8 mouse cellular contexts compared by ENCODE assay signal in the genomic region with DNA sequence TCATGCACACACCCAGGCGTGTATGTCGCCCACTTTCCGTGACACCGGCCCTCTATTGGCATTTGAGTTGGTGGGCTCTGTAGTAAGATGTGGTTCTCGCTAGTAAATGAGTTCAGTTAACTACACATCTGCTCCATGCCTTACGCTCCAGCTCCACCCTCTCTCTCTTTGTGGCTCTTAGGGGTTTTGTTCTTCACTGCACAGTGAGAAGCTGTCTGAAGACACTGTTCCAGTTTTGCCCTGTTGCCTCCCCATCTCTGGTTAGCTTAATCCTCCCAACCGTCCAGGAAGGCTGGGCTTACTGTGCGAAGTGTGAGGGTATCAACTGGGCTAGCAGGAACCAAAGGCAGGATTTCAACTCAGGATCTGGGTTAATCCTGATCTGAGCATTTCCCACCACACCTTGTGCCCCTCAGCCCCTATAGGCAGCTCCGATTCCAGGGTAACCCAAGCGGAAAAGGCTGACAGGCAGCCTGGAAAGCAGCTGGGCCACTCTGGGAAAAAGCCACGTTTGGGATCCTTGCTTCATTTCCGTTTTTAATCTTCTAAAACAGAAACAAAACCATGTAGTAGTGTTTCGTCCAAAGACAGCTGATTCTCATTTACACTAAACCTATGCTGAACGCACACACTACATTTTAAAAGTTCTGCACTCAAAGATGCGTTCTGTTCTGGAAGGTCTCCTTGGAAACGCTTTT. TPM values are rescaled to one million over a fixed set of nuclear protein-coding genes. Genes with fewer than 3 reads are reported as not detected.
DNase-seq lines count a peak whose midpoint lies in the region; ATAC-seq and TF ChIP-seq lines count a peak whose summit lies in the region.

No protein-coding gene starts in this region.

- ATAC-seq in forebrain, embryonic 12.5 days (ENCODE audit: low FRiP score), result 0 out of 2 replicates have a peak, but pooled peaks have one; percentile 12
- no peak for ATAC-seq in forebrain, postnatal 0 days
- ATAC-seq in lung, postnatal 0 days, result no peak
- ATAC-seq in hindbrain, embryonic 16.5 days, result no peak

- no peak overlapping the region for H3K9ac ChIP-seq in forebrain, embryonic 12.5 days
- no peak overlapping the region for H3K9ac ChIP-seq in forebrain, postnatal 0 days
- H3K9ac ChIP-seq in lung, postnatal 0 days (replicated peaks; ENCODE audit: low read depth), result no peak overlapping the region
- H3K9ac ChIP-seq in hindbrain, embryonic 16.5 days (ENCODE audit: low read depth, low read length), result no peak overlapping the region

- no peak for DNase-seq in forebrain, postnatal 0 days
- DNase-seq in lung, postnatal 0 days (ENCODE audit: low spot score), result peak; percentile 36
- no peak for DNase-seq in lung, postnatal 14 days
- DNase-seq in left cerebral cortex, adult 2 months (ENCODE audit: extremely low spot score in 1 of 2, low spot score in 2 of 2), result no peak
- DNase-seq in right cerebral cortex, postnatal 36 days (ENCODE audit: low spot score in 2 of 2), result no peak

- peak overlapping the region; percentile 39; the same call in 1 of the 2 replicates for H3K27ac ChIP-seq in forebrain, embryonic 12.5 days
- no peak overlapping the region for H3K27ac ChIP-seq in forebrain, postnatal 0 days (ENCODE audit: low read depth, low read length)
- no peak overlapping the region for H3K27ac ChIP-seq in lung, postnatal 0 days (ENCODE audit: low read length)
- 0 out of 2 replicates have a peak overlapping the region, but pooled peaks have one; percentile 33 for H3K27ac ChIP-seq in hindbrain, embryonic 16.5 days (ENCODE audit: low read depth, low read length)
- H3K27ac ChIP-seq in small intestine, adult 2 months (ENCODE audit: insufficient read depth, low read depth, low read length), result peak overlapping the region; percentile 21; the same call in 1 of the 2 replicates
- H3K27ac ChIP-seq in left cerebral cortex, adult 2 months, result no peak overlapping the region

- no peaks in the 10 kb centered on the region for H3K36me3 ChIP-seq in forebrain, embryonic 12.5 days (replicated peaks)
- H3K36me3 ChIP-seq in forebrain, postnatal 0 days (ENCODE audit: insufficient read depth), result no peaks in the 10 kb centered on the region
- H3K36me3 ChIP-seq in lung, postnatal 0 days (ENCODE audit: insufficient read depth, low read length), result no peaks in the 10 kb centered on the region
- H3K36me3 ChIP-seq in hindbrain, embryonic 16.5 days (ENCODE audit: control insufficient read depth, insufficient read depth, low read length), result no peaks in the 10 kb centered on the region
- no peaks in the 10 kb centered on the region for H3K36me3 ChIP-seq in small intestine, adult 2 months (ENCODE audit: control insufficient read depth, insufficient read depth, low read length)

- intact Hi-C loops in left cerebral cortex, adult 2 months (cut with DNase I), result no loop called here

- peaks cover 79% of the 10 kb centered on the region for H3K4me1 ChIP-seq in forebrain, embryonic 12.5 days
- 0 out of 2 replicates have a peak, but pooled peaks cover 7% of the 10 kb centered on the region for H3K4me1 ChIP-seq in forebrain, postnatal 0 days (ENCODE audit: insufficient read depth)
- no peaks in the 10 kb centered on the region for H3K4me1 ChIP-seq in lung, postnatal 0 days (ENCODE audit: insufficient read depth, low read depth, low read length)
- peaks cover 31% of the 10 kb centered on the region for H3K4me1 ChIP-seq in hindbrain, embryonic 16.5 days (ENCODE audit: control insufficient read depth, insufficient read depth, low read depth, low read length)
- H3K4me1 ChIP-seq in small intestine, adult 2 months (ENCODE audit: control insufficient read depth, insufficient read depth, insufficient read length, low read length), result peaks cover 5% of the 10 kb centered on the region

- no peak for TF ChIP-seq CTCF in forebrain, postnatal 0 days (IDR thresholded peaks at IDR 0.05; ENCODE audit: low read depth)
- no peak for TF ChIP-seq CTCF in lung, postnatal 0 days (IDR thresholded peaks at IDR 0.05)
- TF ChIP-seq CTCF in small intestine, adult 2 months (IDR thresholded peaks at IDR 0.05; ENCODE audit: extremely low read depth, insufficient read length, insufficient replicate concordance, low read depth, low read length), result no peak
- TF ChIP-seq CTCF in left cerebral cortex, adult 2 months (IDR thresholded peaks at IDR 0.05), result no peak

- no peak for TF ChIP-seq POLR2A in small intestine, adult 2 months (IDR thresholded peaks at IDR 0.05; ENCODE audit: low read depth, low read length)

- TF ChIP-seq EP300 in lung, postnatal 0 days (IDR thresholded peaks at IDR 0.05), result no peak

- no peaks in the 10 kb centered on the region for H3K9me3 ChIP-seq in forebrain, embryonic 12.5 days
- no peaks in the 10 kb centered on the region for H3K9me3 ChIP-seq in forebrain, postnatal 0 days (ENCODE audit: low read length)
- no peaks in the 10 kb centered on the region for H3K9me3 ChIP-seq in lung, postnatal 0 days (ENCODE audit: low read length)
- H3K9me3 ChIP-seq in hindbrain, embryonic 16.5 days (ENCODE audit: control insufficient read depth, low read length), result no peaks in the 10 kb centered on the region

- WGBS in forebrain, embryonic 12.5 days, result 46% methylated on average over 16 of the region's 16 CpGs
- WGBS in forebrain, postnatal 0 days, result 40% methylated on average over 16 of the region's 16 CpGs
- 77% methylated on average over 16 of the region's 16 CpGs for whole genome bisulfite sequencing in lung, postnatal 0 days
- WGBS in hindbrain, embryonic 16.5 days, result 50% methylated on average over 16 of the region's 16 CpGs
- 82% methylated on average over 16 of the region's 16 CpGs for WGBS in small intestine, adult 2 months

- H3K4me3 ChIP-seq in forebrain, embryonic 12.5 days (replicated peaks), result no peak overlapping the region
- no peak overlapping the region for H3K4me3 ChIP-seq in forebrain, postnatal 0 days (ENCODE audit: low read depth, low read length)
- H3K4me3 ChIP-seq in lung, postnatal 0 days (ENCODE audit: low read depth, low read length), result no peak overlapping the region
- H3K4me3 ChIP-seq in hindbrain, embryonic 16.5 days (ENCODE audit: low read length), result no peak overlapping the region
- H3K4me3 ChIP-seq in small intestine, adult 2 months (ENCODE audit: low read depth, low read length), result no peak overlapping the region
- no peak overlapping the region for H3K4me3 ChIP-seq in left cerebral cortex, adult 2 months

- no peak overlapping the region for H3K4me2 ChIP-seq in forebrain, embryonic 12.5 days
- no peak overlapping the region for H3K4me2 ChIP-seq in forebrain, postnatal 0 days (ENCODE audit: low read depth)
- no peak overlapping the region for H3K4me2 ChIP-seq in lung, postnatal 0 days (replicated peaks; ENCODE audit: low read depth, low read length)
- H3K4me2 ChIP-seq in hindbrain, embryonic 16.5 days (ENCODE audit: low read length), result no peak overlapping the region

- no peaks in the 10 kb centered on the region for H3K27me3 ChIP-seq in forebrain, embryonic 12.5 days
- H3K27me3 ChIP-seq in forebrain, postnatal 0 days (ENCODE audit: insufficient read depth, low read length), result no peaks in the 10 kb centered on the region
- no peaks in the 10 kb centered on the region for H3K27me3 ChIP-seq in lung, postnatal 0 days (replicated peaks; ENCODE audit: insufficient read depth, low read length)
- H3K27me3 ChIP-seq in hindbrain, embryonic 16.5 days (replicated peaks; ENCODE audit: control insufficient read depth, insufficient read depth, low read length), result no peaks in the 10 kb centered on the region
- no peaks in the 10 kb centered on the region for H3K27me3 ChIP-seq in small intestine, adult 2 months (ENCODE audit: control insufficient read depth, insufficient read depth, low read length)

RNA-seq across cellular contexts. Expression of gene Nxn, which starts 45.9 kb away (rescaled TPM):
- 48.4 and 58.6 TPM in 2 replicates for polyA plus RNA-seq in forebrain, embryonic 12.5 days (2016; fragmentation: Nextera tagmentation; extraction: Ambion mirVana)
- total RNA-seq in forebrain, postnatal 0 days (2014; rRNA removed), result 19.0 and 22.1 TPM in 2 replicates
- polyA plus RNA-seq in forebrain, postnatal 0 days (2015; fragmentation: Nextera tagmentation; extraction: Ambion mirVana), result 10.7 and 12.7 TPM in 2 replicates
- 11.7 and 11.9 TPM in 2 replicates for polyA plus RNA-seq in lung, postnatal 0 days (2015; fragmentation: Nextera tagmentation; extraction: Ambion mirVana)
- polyA plus RNA-seq in hindbrain, embryonic 16.5 days (2015; fragmentation: Nextera tagmentation; extraction: Ambion mirVana), result 22.2 and 28.8 TPM in 2 replicates
- 5.4 and 7.4 TPM in 2 replicates for polyA plus RNA-seq in small intestine, adult 2 months (2012; rRNA removed)
- total RNA-seq in left cerebral cortex, adult 2 months (2021), result 10 to 100 TPM; 11.2 TPM

RNA-seq across cellular contexts. Expression of gene Timm22, which starts 53.7 kb away (rescaled TPM):
- 103 and 109 TPM in 2 replicates for polyA plus RNA-seq in forebrain, embryonic 12.5 days (2016; fragmentation: Nextera tagmentation; extraction: Ambion mirVana)
- total RNA-seq in forebrain, postnatal 0 days (2014; rRNA removed), result 48.6 and 56.6 TPM in 2 replicates
- polyA plus RNA-seq in forebrain, postnatal 0 days (2015; fragmentation: Nextera tagmentation; extraction: Ambion mirVana), result 93.2 and 98.2 TPM in 2 replicates
- polyA plus RNA-seq in lung, postnatal 0 days (2015; fragmentation: Nextera tagmentation; extraction: Ambion mirVana), result 64.4 and 81.7 TPM in 2 replicates
- 99.8 and 107 TPM in 2 replicates for polyA plus RNA-seq in hindbrain, embryonic 16.5 days (2015; fragmentation: Nextera tagmentation; extraction: Ambion mirVana)
- polyA plus RNA-seq in small intestine, adult 2 months (2012; rRNA removed), result 8.9 and 10.3 TPM in 2 replicates
- total RNA-seq in left cerebral cortex, adult 2 months (2021), result 10 to 100 TPM; 30.3 to 38.8 TPM

Comparison
In these comparisons a context has a peak if more than half of its experiments do, and no peak if none do; other contexts are left out.
1. H3K27ac ChIP-seq: peak in forebrain, embryonic 12.5 days (single experiment), hindbrain, embryonic 16.5 days (single experiment) and small intestine, adult 2 months (single experiment); none in forebrain, postnatal 0 days (single experiment), lung, postnatal 0 days (single experiment) and left cerebral cortex, adult 2 months (single experiment).